Mouse (Mus musculus) spleen, adult 12 weeks (tissue): ENCODE results near the gene Hook2.

ENCODE experiments used
- DNase-seq: peaks from one replicate; pipeline ENCODE4 v3.0.0; 2022; ENCODE audit warnings: low spot score

The Hook2 gene

GRCm38 (mm10) chr8:84987388-84987787 is 3.0 kb upstream of the Hook2 start:
- no peak for DNase-seq

- DNase-seq = no peak
These were observed 2.5 kb upstream of the Hook2 start for GRCm38 (mm10) chr8:84987903-84988302.

DNA sequence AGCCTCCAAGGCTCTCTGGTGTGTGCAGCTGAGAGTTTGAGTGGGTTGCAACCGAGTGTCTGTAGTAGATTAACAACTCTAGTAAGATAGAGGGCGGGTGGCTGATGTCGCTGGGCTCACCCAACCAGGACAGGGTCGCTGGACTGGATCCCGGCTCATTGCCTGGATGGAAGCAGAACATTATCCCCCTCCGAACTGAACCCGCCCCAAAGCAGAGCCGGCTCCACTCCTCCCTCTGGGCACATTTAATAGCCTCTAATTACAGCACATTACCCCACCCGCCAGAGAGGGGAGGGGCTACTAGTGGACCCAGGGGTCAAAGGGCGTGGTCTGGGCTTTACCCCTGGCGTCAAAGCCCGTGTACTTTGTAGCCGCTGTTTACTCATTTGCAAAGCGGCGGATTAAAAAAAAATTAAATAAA is 1.1 kb upstream of the Hook2 start:
- no peak for DNase-seq

GRCm38 (mm10) chr8:84989810-84990209 is 593 bp upstream of the Hook2 start:
- DNase-seq = peak; percentile 91

GRCm38 (mm10) chr8:84990836-84991235 is 433 bp downstream of the Hook2 start:
- no peak for DNase-seq

DNA sequence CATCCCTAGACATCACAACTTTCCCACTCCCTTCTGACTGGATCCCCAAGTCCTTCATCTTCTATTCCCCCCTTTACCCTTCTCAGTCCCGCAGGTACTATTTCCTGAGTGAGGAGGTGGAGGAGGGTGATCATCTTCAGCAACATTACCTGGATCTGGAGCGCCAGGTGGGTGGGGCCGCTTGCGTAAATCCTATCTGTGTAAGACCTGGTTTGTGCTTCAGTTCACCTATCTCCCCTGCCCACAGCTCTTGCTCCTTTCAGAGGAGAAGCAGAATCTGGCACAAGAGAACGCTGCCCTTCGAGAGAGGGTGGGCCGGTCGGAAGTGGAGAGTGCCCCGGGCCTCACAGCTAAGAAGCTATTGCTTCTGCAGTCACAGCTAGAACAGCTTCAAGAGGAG is 4.0 kb downstream of the Hook2 start:
- no peak for DNase-seq

DNA sequence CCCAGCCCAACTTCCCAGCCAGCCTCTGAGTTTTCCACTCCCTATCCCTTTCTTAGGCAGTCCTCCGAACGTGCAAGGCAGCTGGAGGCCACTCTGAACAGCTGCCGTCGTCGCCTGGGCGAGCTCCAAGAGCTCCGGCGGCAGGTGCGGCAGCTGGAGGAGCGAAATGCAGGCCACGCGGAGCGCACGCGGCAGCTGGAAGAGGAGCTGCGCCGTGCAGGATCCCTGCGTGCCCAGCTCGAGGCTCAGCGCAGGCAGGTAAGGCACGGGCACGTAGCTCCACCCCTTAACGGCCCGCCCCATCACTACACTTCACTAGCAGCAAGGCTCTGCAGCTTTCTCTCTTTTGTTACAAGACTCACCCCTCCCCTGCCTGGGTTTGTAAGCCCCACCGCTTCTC is 5.3 kb downstream of the Hook2 start:
- no peak for DNase-seq

- no peak for DNase-seq
These were observed 6.6 kb downstream of the Hook2 start for GRCm38 (mm10) chr8:84996978-84997377.

- peak; percentile 75 for DNase-seq
These were observed 7.4 kb downstream of the Hook2 start for GRCm38 (mm10) chr8:84997649-84998295.

GRCm38 (mm10) chr8:85007686-85008085 is 17.3 kb downstream of the Hook2 start:
- DNase-seq = no peak

DNA sequence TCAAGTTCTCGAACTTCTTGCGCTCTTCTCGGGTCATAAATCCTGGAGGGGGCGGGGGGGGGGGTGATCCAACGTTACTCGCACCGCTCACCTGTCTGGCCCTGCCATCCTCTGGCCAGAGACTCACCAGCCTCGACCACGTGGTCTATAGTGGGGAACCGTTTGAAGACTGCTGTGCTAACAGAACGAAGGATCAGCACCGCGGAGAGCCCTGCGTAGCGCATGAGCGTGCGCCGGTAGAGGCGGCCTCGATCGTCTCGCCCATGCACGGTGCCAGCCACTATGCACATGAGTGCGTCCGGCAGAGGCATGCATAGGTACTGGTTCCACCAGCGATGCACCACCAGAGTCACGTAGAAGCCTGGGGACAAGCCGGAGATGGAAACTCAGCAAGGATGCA is 20.8 kb downstream of the Hook2 start:
- no peak for DNase-seq

DNA sequence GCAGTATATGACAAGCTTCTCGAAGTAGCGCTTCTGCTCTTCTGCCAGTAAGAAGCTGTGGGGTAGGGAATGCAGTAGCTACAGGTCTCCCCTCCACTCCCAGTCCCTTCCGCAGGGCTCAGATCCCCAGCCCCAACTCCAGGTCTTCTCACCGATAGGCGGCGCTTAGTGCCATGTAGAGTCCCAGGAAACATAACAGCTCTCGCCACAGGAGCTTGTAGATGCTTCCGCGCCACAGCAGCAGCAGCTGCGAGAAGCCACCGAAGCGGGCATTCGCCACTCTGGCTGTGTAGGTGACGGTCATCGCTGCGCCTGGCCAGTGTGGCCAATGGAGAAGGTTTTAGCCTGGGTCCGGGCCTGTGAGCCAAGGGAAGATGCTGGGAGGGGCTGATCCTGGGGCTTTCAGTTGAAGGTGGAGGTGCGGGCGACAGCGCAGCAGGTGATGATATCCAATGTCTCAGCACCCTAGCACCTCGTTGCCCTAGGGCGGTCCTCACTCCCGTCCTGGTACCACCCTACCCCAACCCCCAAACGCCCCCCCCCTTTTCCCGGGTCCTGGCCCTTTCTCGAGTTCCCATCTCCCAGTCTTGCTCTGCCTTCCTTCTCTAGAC is 22.9 kb downstream of the Hook2 start:
- DNase-seq = peak; percentile 45

- DNase-seq = no peak
These were observed 24.0 kb downstream of the Hook2 start, which contains the start of gene Best2 for GRCm38 (mm10) chr8:85014431-85014830. Gene Best2, minus strand, starts transcription at chr8:85014531.

DNA sequence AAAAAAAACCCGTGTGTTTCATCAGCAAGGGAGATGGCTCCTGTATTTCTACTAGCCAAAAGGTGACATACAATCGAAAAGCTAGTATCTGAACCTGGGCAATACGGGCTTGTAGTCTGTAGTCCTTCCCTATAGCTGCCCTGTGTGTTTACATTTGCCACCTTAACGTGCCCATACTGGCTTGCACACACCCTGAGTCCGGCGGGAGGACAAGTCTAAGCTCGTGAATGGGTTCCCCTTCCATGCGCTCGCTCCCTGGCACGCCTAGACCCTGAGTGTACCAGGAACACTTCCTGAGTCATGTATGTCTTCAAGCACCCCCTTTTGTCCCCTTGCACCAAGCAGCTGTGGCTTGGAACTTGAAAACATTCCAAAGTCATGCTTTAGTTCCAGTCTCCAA is 26.3 kb downstream of the Hook2 start:
- DNase-seq = no peak

DNA sequence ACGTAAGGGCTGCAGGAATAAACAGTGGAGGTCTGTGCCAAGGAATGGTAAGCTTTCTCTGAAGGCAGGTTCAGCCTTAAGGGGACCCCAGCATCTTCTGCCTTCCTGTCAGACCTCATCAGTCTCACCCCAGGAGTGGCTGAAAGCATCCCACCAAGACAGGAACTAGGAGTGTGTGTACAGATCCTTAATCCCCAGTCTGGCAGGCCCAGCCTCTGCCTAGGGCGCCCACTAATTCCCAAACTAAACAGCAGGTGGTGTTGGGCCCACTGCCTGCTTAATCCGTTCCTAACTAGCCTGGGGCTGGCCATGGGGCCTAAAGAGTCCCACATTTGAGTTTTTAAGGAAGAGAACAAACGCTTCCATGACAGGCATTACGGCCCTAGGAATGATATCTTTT is 26.8 kb downstream of the Hook2 start:
- no peak for DNase-seq

DNA sequence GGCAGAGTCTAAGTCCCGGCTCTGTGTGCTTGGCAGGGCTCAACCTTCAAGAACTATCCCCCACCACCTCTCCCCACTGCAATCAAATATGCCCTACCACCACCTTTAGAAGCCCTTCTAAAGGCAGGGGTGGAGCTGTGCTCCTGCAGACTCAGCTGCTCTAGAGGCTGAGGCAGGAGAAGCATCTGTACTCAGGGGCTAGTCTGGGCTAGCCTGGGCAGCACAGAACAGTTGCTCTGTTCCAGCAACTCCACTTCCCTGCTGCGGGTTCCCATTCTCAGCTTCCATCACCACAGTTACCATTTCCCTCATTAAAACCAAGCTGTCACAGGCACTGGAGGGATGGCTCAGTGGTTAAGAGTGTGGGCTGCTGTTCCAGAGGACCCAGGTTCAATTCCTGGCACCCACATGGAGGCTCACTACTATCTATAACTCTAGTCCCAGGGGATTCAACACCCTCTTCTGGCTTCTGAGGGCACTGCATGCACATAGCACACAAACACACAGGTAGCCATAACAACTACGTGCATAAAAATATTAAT is 31.2 kb downstream of the Hook2 start:
- DNase-seq = no peak

GRCm38 (mm10) chr8:85023846-85024245 is 33.4 kb downstream of the Hook2 start:
- DNase-seq = no peak

- peak; percentile 66 for DNase-seq
These were observed 34.9 kb downstream of the Hook2 start, which contains the start of gene Asna1 for GRCm38 (mm10) chr8:85025098-85025932. Gene Asna1, minus strand, starts transcription at chr8:85025281.

DNA sequence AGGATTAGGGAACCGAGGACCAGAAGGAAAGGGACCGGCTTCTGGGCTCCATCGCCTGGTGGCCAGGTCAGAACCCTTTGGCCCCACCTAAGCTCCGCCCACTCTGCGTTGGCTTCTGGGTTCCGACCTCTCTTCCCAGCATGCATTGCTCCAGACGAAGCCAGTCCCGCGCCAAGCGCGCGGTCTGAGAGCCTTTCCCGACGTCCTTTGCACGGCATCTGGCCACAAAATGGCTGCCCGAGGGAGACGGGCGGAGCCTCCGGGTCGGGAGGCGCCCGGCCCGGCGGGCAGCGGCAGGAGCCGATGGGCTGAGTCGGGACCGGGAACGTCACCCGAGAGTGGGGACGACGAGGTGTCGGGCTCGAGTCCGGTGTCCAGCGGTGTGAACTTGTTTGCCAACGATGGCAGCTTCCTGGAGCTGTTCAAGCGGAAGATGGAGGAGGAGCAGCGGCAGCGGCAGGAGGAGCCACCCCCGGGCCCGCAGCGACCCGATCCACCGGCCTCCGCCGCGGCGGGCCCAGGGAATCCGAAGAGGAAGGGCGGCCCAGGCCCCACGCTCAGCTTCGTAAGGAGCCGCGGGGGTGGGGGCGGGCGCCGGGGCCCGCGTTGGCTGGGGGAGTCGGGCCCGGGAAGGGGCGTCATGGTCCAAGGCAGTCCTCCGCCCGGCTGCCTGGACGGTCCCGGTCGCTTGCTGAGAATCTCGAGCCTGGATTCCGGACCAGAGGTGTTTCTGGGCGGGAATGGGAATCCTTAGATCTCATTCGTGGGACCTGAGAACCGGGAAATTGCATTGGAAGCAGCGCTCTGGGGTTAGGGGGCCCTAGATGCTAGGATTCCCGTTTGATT is 36.5 kb downstream of the Hook2 start, which contains the start of gene Trir:
Gene Trir, plus strand, starts transcription at position 154 of the 846 bp plus-strand sequence.
- peak; percentile 95 for DNase-seq

- peak; percentile 14 for DNase-seq
These were observed 37.1 kb downstream of the Hook2 start for GRCm38 (mm10) chr8:85027516-85027855.

GRCm38 (mm10) chr8:85027922-85028321 is 37.5 kb downstream of the Hook2 start:
- no peak for DNase-seq

GRCm38 (mm10) chr8:85029271-85029670 is 38.9 kb downstream of the Hook2 start:
- no peak for DNase-seq
